Mouse (Mus musculus): ENCODE results near the gene Zfp36l1. TPM values are rescaled to one million over a fixed set of nuclear protein-coding genes. Genes with fewer than 3 reads are reported as not detected.
A peak's percentile ranks its signal among the peaks of the same experiment; 100 is the strongest.

Gene Zfp36l1
- total RNA-seq, 2 experiments from 2014 or later, result 48.3 to 50.3 TPM

DNA sequence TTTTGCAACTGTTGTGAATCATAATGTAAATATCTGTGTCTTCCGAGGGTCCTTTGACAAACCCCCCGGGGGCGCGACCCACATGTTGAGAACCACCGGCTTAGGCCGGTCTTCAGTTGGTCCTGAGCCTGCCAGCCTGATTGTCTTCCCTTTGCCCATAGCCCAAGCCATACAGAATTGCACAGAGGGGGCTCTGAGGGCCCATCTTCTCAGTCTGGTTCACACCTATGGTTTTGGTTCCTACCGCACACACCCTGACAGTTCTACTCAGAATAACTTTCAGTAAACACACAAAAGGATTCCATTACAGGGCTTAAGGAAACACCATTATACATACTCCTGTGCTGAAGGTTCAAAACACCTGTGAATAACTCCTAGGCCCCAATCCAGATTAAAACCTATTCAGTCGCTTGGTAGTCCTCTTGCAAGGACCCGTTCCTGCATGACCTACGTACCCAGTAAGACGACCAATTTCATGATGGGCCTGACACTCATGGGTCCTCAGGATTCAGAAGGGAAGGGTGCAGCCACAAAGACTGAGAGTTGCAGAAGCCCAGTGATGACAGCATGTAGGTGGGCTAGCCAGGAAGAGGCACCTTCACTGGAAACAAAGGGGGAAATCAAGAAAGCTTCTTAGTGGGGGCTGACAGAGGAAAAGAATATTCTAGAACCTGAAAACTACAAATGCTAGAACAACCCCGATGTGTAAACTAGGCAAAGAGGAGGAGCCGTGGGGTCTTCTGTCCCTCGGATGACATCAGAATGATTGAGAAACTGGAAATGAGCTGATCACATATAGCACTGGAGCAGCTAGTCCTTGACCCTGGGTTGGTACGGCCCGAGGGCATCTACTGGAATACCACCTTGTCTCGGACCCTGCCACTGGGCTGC lies 18.8 kb upstream of the Zfp36l1 start:
- peak in 1 of 2 experiments; percentile 18 for DNase-seq (ENCODE audit: low spot score in 2 of 2)

DNA sequence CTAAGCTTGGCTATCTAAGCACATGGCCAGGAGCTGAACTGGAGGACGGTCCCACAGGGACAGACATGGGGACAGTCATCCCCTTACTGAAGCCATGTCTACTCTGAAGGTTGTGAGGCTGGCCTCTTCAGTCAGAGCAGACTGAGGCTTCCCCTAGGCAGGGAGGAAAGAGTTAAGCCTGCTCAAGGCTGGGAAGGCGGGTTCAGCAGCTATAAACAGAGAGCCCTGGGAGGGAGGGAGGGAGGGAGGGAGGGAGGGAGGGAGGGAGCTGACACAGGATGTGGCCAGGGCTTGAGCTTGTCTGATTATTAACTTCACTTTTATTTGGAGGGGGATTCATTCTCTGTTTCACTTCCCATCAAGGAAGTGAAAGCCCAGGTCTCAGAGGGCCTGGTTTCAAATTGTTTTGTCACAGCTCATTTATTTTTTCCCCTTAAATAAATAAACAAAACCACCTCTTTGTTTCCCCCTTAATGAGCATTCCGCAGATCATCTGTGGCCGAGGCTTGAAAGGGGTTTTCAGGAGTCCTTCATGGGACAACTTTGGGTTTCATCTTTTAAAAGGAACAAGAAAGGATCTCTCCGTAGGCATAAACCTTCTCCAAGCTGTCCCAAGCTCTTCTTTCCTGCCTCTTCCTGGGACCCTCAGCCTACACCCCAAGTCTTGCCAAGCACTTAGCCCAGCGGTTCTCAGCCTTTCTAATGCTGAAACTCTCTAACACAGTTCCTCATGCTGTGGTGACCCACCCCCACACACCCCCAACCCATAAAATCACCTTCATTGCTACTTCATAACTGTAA lies 17.9 kb upstream of the Zfp36l1 start:
- DNase-seq (ENCODE audit: low spot score in 2 of 2), result peak in 1 of 2 experiments; percentile 10

DNA sequence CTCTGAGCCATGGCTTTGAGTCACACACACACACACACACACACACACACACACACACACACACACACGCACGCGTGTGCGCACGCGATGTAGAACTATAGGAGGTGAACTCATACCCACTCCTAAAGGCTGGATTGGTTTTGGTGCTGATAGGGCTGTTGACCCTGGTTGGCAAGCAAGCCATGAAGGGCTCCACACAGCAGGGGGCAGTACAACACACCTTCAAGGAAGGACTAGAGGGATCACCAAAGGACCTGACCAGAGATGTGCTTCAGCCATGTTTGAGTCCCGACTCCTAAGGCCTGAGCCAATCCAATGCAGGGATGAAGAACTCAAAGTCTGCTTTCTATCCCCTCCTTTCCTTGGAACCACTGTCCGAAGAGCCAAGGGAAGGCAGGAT lies 16.7 kb upstream of the Zfp36l1 start:
- DNase-seq (ENCODE audit: low spot score in 2 of 2), result no peak

DNA sequence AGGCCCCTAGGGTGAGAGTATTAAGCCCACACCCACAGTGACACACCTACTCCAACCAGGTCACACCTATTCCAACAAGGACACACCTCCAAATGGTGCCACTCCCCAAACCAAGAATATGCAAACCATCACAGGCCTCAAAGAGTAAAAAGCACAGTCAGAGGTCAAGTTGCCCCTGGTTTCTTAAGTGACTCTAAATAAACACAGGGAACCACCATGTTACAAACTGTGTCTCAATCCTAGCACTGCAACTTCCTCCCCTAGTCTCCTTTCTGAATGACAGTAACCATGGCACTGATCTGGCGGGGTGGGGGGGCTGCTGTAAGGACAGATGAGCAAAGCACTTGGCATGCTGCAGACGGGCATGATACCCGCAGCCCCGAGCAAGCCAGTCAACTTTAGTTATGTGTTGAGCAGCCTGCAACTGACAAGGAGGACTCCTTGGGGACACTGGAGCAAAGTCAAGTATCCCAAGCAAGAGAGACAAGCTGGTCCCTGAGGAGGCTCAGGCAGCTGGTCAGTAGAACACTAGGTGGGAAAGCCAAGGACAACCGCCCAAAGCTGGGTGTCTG lies 14.5 kb upstream of the Zfp36l1 start:
- no peak for DNase-seq (ENCODE audit: low spot score in 2 of 2)

DNA sequence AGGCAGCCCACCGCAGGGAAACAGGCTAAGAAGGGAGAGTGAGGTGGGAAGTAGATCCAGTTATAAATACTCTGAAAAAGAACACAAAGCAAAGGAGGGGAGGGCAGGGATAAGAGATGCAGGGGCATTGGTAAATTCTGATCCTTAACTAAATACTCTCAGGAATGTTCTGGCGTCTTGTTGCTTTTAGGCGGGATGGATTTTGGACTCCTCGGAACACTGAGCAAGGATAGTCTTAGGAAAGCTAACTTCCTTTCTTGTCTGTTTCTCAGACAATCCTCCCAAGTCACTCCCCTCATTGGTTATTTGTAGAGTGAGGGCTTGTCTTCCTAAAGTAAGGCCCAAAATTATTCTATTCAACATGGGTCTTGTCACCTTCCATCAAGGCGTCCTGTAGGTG lies 12.5 kb upstream of the Zfp36l1 start:
- no peak for DNase-seq (ENCODE audit: low spot score in 2 of 2)

DNA sequence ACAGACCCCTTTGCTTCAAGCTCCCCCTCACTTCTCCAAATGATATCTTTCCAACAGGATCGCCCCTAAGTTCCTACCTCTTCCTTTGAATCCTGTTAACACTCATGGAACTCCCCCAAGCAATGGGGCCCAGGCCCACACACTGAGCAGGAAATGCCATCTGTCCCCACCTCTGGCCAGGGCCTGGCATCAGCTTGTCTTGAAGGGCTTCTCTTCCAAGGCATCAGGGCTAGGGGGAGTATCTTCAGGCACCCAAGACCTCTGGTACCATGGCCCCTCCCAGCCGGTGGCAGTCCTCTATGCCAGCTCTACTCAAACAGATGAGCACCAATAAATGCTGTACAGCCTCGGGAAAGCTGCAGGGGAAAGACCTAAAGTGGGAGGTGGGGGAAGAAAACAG lies 11.9 kb upstream of the Zfp36l1 start:
- no peak for DNase-seq (ENCODE audit: low spot score in 2 of 2)

DNA sequence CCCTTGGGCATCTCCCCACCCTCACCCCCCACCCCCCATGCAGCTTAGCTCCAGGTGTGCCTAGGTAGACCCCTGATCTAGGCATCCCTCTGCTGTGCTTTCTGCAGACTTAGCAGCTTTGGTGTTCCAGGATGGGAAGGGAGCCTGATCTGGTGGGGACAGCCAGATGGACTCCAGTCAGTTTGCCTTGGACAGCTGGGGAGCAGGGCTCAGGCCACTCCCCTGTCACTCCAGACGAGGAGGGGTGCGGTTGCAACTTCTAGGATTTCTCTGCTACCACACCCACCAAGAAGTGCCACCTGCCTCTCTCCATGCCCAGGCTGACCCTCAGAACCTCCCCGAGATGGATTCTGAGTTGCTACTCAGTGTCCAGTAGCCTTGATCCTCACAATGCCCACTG lies 11.4 kb upstream of the Zfp36l1 start:
- no peak for DNase-seq (ENCODE audit: low spot score in 2 of 2)

DNA sequence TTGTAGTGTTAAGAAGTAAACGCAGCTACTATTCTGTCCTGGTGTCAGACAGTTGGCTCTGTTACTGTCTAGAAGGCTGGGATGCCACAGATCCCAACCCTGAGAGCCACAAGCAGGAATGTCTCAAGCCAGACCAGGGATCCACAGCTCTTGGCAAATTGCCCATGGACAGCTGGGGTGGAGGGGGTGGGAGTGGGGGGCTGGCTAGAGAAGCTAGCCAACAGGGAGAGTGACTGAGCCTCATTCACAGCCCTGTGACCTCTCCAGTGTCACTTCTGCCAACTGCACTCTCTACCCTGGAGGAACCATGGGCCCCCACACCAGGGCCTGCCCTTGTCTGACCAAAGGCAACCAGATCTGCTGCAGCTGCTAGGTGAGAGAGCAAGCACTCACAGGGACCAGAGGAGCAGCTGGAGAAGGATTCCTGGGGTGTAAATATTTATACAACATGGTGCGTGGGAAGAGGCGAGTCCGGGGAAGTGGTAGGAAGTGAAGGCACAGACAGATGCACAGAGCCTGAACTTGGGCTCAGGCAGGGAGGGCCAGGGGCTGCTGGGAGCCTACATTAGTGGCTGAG lies 10.5 kb upstream of the Zfp36l1 start:
- DNase-seq (ENCODE audit: low spot score in 2 of 2), result no peak

DNA sequence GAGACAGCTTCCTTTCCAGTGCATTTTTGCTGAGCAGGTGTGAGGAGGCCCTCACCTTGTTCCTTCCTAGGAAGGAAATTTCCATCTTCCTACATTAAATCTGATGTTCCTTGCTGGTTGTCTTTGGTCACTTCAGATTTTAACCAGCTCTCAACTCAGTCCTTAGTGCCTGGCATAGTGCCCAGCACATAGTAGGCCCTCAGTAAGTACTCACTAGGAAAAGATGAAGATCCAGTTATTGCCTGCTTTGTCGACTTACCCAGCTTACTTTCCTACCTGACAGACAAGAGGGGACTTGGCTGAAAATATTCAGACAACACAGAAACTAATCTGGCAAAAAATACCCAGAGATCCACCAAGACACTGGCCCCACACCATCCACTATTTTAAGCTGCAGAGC lies 8.6 kb upstream of the Zfp36l1 start:
- no peak for DNase-seq (ENCODE audit: low spot score in 2 of 2)

DNA sequence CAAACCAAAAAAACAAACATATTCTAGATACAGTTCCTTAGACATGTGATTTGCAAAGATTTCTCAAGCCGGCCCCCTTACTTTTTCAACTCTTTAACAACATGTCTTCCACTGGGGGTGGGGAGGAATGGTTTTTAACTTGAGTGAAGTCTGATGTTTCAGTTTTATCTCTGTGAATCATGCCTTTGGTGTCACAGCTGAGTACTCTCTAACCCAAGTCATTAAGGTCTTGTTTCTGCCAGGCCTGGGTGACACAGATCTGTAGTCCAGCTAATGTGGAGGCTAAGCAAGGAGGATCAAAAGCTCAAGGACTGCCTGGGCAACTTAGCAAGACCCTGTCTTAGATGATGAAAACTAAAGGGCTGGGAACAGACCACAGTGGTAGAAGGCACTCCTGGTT lies 5.8 kb upstream of the Zfp36l1 start:
- no peak for DNase-seq (ENCODE audit: low spot score in 2 of 2)

DNA sequence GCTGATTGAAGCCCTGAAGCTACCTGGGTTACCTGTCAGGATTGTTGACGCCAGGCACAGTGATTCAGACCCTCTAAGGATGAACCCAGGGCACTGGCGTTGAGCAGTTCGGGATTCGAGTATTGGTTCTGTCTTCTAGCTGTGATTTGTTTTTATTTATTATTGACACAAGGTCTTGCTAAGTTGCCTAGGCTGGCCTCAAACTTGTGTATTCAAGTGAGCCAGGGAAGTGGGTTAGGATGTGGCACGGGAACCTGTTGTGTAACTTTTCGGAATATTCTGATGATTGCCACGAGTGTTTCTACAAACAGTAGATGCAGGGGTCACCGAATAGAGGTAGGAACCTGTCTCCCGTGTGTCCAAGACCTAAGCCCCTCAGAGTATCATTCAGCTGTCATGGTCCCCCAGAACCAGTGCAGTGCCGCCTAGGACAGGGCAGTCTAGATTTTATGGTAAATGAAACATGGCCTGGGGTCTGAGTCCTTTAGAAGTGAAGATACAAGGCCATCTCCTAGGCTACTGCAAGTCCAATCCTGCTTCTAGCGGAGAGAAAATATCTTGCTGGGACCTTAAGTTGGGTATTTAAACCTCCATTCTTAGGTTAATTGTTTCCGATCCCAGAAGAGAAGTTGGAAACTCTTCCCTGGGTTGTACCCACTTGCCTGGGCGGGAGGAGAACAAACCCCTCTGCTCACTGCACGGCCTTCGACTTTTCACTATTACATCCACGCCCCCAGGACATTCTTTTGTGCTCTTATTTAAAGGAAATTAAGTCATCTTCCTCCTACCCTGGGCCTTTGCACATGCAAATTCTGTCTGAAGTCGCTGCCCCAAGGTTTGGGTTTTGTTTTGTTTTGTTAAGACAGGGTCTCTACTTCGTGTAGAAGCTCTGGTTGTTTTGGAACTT lies 3.6 kb upstream of the Zfp36l1 start:
- no peak for DNase-seq (ENCODE audit: low spot score in 2 of 2)

DNA sequence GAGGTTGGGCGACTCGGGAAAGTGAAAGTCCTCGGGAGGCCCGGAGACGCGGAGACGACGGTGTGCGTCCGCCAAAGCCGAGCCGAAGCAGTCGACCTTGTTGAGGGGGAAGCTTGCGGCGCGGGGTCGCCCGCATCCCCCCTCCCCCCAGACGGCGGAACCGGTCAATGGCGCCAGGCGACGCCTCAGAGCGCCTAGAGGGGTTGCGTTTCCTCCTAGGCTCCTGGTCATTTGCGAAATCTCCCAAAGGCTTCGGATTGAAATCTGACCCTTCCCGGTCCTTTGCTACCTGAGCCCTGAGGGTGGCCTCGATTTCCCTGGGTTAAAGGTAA lies 3.0 kb upstream of the Zfp36l1 start:
- no peak for DNase-seq (ENCODE audit: low spot score in 2 of 2)

DNA sequence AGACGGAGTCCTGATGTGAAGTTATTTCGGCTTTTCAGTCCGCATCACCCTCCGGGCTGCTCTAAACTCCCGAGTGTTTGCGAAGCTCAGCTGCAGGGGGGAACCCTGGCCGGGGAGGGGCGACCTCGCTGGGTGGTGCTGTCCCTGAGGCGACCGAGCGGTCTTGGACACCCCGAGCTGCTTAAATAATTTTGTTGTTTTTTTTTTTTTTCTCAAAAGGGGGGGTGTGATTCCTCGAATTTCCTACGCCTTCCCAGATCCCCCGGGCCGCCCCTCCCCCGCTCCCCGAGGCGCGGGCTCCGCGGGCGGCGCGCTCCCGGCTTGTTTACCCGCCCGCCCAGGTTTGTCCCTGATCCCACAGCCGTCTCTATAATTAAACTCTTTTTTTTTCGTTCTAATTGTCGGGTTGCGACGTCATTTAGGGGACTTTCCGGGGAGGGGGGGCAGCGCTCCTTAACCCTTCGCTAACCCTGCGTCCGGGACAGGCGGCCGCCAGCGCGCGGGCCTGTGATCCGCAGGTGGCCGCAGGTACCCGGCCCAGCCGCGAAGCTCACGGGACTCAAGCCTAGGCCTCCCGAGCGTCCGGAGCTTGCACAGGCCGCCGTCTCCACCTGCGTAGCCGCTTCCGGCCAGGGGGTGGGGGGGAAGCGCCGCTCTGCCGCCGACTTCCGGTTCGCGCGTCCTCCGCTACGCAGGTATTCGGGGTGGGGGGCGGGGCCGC lies 2.5 kb upstream of the Zfp36l1 start:
- DNase-seq (ENCODE audit: low spot score in 2 of 2), result peak; percentile 73 to 83

DNA sequence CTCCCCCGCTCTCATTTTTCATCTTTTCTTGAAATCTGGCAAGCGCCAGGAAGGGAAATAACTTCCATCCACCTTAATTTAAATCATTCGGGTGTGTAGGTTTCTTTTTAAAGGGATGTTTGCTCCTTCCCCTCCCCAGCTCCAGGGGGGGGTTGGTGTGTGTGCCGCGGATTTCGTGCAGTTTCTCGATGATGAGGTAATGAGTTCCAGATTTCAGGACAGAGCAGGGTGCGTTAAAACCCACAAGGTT lies 2.0 kb upstream of the Zfp36l1 start:
- DNase-seq (ENCODE audit: low spot score in 2 of 2), result no peak

DNA sequence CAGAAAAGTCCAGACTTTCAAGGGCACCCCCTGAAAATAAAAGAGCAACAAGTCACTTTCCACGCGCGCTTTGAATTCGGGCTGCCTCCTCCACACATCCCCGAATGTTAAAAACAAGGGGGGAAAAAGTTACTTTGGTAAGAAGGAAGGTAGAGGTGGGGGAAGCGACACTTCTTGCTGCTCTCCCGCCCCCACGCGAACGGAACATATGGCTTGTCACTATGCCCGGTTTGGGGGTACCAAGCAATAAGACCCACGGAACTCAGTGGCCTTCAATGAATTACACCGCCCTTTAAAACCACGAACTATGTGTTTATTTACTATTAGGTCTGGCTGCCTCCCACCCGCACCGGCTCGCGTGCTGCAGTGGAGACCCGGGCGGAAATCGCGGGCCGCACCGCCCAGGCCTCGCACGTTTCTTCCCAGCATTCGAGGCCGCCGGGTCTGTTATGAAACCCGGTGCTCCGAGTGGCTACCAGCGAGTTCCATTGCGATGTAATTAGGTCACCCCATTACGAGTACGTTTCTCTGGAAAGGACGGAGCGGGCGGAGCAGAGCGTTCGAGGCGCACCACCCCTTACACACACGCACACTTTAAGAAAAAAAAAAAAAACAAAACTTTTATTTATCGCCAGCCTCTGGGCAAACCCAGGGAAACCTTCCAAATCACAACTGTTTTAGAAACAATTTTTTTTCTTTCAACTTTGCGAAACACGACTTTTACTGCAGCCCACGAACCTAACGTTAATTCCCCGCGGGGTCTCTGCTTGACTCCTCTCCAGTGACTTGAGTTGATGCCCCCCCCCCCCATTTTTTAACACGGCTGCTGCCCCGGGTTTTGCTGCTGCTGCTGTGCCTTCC lies 1.4 kb upstream of the Zfp36l1 start:
- DNase-seq (ENCODE audit: low spot score in 2 of 2), result peak in 1 of 2 experiments; percentile 47

DNA sequence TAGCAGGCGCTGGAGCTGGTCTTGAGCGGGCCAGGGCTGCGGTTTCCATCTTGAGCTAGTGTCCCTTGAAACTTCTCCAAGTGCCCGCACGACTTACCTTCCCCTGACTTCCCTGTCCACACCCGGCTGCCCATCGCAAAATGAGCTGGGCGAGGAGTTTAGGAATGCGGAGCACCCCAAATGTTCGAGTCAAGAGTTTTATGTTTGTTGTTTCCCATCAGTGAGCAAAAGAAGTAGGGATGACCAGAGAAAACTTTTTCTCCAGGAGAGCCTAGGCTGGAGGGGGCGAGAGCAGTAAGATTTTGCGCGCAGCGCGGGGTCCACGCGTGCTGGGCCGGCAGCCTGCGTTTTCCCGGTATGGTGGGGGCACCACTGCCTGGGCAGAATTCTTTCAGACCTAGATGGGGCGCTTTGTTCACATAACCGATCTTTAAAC lies 791 bp upstream of the Zfp36l1 start:
- DNase-seq (ENCODE audit: low spot score in 2 of 2), result peak in 1 of 2 experiments; percentile 13

DNA sequence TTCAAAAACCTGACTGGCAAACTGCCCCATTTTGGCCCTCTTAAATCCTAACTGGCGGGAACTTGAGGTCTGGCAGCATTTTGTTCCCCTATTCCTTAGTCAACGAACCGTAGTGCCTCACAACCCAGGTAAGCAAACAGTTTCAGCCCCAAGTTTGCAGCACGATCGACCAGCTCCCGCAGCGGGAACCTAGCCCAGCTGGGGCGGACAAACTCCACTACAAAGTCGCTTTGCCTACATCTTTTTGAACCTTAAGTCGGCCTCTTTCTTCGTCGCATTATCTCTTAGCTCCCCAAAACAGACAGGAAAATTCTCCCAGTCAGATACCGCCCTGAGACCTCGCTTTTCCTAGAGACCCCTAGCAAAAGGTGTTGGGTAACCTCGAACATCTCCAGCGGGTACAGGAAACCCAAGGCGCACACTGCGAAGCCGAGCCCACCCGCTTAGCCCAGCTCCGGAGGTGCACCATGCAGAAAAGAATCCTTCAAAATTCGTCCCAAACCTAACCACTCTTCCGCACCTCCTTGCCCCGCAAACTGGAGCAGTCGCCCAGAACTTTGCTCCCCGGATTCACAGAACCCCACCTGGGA lies 647 bp downstream of the Zfp36l1 start:
- DNase-seq (ENCODE audit: low spot score in 2 of 2), result no peak

DNA sequence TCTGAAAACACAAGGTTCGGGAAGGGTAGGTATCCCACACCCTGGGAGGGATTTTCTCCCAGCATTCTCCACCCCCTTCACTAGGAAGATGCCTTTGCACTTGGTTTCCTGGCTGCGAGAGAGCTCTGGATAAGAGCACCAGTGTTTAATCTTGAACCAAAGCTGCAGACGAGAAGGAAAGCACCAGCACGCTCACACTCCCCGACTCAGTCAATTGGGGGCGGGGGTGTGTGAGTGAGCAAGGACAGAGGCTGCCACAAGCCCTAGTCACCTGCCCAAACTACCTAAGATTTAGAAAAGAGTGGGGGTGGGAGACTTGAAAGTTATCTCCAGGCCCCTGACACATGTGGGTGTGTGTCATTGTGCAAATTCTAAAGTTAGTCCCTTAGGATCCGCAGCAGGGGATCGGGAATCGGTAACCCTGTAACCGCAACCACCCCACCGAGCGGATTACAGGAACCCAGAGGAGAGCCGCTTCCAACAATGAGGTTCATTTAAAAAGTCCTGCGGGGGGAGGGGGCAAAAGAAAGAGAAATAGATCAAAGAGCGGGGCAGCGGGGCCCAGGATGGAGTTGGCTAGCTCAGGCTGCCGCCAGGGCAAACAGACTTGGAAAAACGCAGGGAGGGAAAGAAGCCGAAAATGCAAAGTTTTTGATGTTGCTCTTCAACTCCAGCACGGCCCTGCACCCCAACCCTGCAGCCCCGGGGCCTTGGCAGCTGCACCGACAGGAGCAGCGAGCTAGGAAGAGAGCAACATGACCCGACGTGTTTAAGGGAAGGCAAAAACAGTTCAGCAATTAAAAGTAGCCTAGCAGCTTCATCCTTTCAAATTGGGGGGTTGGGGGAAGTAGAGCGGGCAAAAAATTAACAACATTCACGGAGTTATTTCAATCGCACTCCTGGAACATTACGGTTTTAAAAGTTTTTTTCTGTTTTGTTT lies 1.4 kb downstream of the Zfp36l1 start:
- DNase-seq (ENCODE audit: low spot score in 2 of 2), result peak in 1 of 2 experiments; percentile 14
